Mouse (Mus musculus) kidney, adult 2 months (tissue): ENCODE measurements around the gene Gm11559.

Source experiments
- CTCF ChIP-seq: fragments of 200-500 bp; conservative IDR thresholded peaks from 2 replicates; pipeline ENCODE4 v1.5.1; 2011; ENCODE audit warnings: low read depth, mild to moderate bottlenecking, control low read depth, low read length, moderate library complexity, mixed read lengths; ENCODE audit not compliant: insufficient read depth, insufficient read length
- POLR2A ChIP-seq: fragments of 200-500 bp; IDR thresholded peaks from one replicate; pipeline ENCODE4 v1.6.1; 2011; ENCODE audit warnings: low read depth, low read length, control low read depth

DNA sequence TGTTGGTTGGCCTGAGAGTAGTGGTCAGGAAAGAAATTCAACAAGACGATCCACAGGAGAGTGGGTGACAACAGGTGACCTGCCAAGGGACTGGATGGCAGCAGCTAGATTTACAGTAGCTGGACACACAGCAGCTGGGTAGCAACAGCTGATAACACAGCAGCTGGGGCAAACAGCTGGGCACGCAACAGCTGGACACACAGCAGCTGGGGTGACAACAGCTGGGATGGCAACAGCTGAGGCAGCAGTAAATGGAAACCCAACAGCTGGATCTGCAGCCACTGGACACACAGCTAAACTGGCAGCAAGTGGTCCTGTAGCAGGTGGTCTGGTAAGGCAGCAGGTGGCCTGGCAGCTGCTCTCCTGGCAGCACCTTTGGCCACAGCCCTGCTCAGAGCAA, 17.5 kb upstream of the Gm11559 start:
- TF ChIP-seq CTCF = no peak
- TF ChIP-seq POLR2A = no peak
